Mouse (Mus musculus) spleen, adult 2 months (tissue): ENCODE measurements around the gene Tbc1d17.

Source experiments
- CTCF ChIP-seq: fragments of 200-500 bp; IDR thresholded peaks from 2 replicates; pipeline ENCODE4 v1.5.1; 2011; ENCODE audit warnings: mild to moderate bottlenecking, inconsistent platforms; ENCODE audit not compliant: insufficient read depth, insufficient read length, insufficient replicate concordance; ENCODE audit errors: extremely low read depth
- POLR2A ChIP-seq: fragments of 200-500 bp; IDR thresholded peaks from 2 replicates; pipeline ENCODE4 v1.6.1; 2011; ENCODE audit warnings: low read depth, low read length, inconsistent platforms

DNA sequence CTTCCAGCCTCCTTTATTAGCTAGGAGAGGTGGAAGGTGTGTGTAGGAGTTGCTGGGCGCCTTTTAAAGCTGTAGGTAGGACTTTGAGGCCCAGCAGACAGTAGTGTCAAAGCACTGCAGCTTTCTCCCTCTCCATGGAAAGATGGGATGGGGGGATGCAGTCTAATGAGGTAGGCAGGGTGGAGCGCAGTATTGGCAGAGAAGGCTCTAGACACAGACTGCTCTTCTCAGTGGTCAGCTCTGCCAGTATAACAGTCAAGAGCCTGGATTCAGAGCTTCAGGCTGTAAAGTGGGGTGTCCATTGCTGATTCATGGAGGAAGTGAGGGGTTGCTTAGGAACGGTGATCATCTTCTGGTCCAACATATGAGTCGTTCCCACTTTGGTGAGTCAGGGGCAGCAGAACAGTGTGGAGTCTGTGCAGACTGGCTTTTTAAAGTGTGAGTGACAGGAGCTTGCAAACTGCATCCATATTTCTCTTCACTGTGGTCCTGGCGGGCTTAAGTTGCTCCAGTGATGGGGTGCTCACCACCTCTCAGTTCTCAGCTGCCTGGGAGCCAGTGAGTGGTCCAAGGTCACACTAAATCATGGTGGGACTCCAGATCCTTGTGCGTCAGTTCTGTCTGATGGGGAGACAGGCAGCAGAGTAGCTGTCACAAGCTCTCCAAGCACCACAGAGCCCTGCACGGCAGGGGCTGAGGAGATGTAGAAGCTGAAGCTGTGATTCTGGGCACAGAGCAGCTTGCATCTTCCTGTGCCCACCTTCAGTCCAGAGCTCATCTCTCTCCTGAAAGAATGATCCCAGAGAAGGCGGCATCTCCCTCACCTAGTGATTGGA is 2.1 kb upstream of the Tbc1d17 start:
- no peak for TF ChIP-seq CTCF
- no peak for TF ChIP-seq POLR2A
